Mouse (Mus musculus): ENCODE measurements around the gene Itgb1bp2. TPM values are rescaled to one million over a fixed set of nuclear protein-coding genes. Genes with fewer than 3 reads are reported as not detected.

Gene Itgb1bp2
- polyA plus RNA-seq (2021; fragmentation: Nextera tagmentation) = not detected in 2 replicates
- long read RNA-seq, experiment 1 = 0 reads
- long read RNA-seq, experiment 2 = 0 reads

GRCm38 (mm10) chrX:101448886-101449475 is at the start of gene Itgb1bp2:
Itgb1bp2 (plus strand) TSS chrX:101449088.

GRCm38 (mm10) chrX:101420700-101421095 is 28.2 kb upstream of the Itgb1bp2 start, which contains the start of gene Zmym3:
Zmym3 (minus strand) TSS chrX:101420849.

GRCm38 (mm10) chrX:101429142-101429949 is 19.5 kb upstream of the Itgb1bp2 start, which contains the start of gene Nono:
Nono (plus strand) TSS chrX:101429318.

Other genes with a start within 250 kb of the Itgb1bp2 start
- 37.4 and 39.0 TPM in 2 replicates for gene Snx12, start 226.5 kb upstream of the Itgb1bp2 start, polyA plus RNA-seq (2021; fragmentation: Nextera tagmentation)
- 0.67 and 0.72 TPM in 2 replicates for gene Foxo4, start 194.6 kb upstream of the Itgb1bp2 start, polyA plus RNA-seq (2021; fragmentation: Nextera tagmentation)
- not detected in 2 replicates for gene Gm614, start 185.1 kb upstream of the Itgb1bp2 start, polyA plus RNA-seq (2021; fragmentation: Nextera tagmentation)
- 1.4 and 1.9 TPM in 2 replicates for gene Il2rg, start 180.8 kb upstream of the Itgb1bp2 start, polyA plus RNA-seq (2021; fragmentation: Nextera tagmentation)
- not detected in 2 replicates for gene Gm20489, start 180.1 kb upstream of the Itgb1bp2 start, polyA plus RNA-seq (2021; fragmentation: Nextera tagmentation)
- gene Med12, start 175.1 kb upstream of the Itgb1bp2 start, polyA plus RNA-seq (2021; fragmentation: Nextera tagmentation) = 2.6 and 2.9 TPM in 2 replicates
- gene Nlgn3, start 149.9 kb upstream of the Itgb1bp2 start, polyA plus RNA-seq (2021; fragmentation: Nextera tagmentation) = 112 and 129 TPM in 2 replicates
- 24.4 TPM in 2 replicates for gene Gjb1, start 72.7 kb upstream of the Itgb1bp2 start, polyA plus RNA-seq (2021; fragmentation: Nextera tagmentation)
- gene Zmym3, start 28.2 kb upstream of the Itgb1bp2 start, polyA plus RNA-seq (2021; fragmentation: Nextera tagmentation) = 19.8 and 27.6 TPM in 2 replicates
- gene Nono, start 19.8 kb upstream of the Itgb1bp2 start, polyA plus RNA-seq (2021; fragmentation: Nextera tagmentation) = 87.1 and 92.9 TPM in 2 replicates
- gene Taf1, start 83.6 kb downstream of the Itgb1bp2 start, polyA plus RNA-seq (2021; fragmentation: Nextera tagmentation) = 6.3 and 6.5 TPM in 2 replicates
- gene Ogt, start 191.0 kb downstream of the Itgb1bp2 start, polyA plus RNA-seq (2021; fragmentation: Nextera tagmentation) = 23.4 and 25.8 TPM in 2 replicates